Mouse (Mus musculus): ENCODE measurements around the gene Nrxn3. TPM values are rescaled to one million over a fixed set of nuclear protein-coding genes. Genes with fewer than 3 reads are reported as not detected.

The Nrxn3 gene
- total RNA-seq, 2 experiments from 2014 or later, result 0.08 to 0.13 TPM

DNA sequence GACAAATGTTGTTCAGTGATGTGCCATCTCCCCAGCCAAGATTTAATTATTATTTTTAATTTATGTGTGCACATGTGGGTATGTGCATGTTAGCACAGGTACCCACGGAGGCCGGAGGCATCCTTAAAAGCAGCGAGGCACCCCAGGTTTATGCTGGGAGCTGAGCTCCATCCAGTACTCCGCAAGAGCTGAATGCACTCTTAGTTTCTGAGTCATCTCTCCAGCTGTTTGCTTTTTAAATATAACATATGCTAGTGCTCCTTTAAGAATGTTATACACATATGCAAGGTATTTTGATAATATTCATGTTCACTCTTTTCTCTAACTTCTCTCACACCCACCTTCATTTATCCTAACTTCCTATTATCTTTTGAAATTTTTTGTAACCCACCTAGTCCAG is 271.1 kb downstream of the Nrxn3 start:
- intact Hi-C loops (cut with DNase I), result loop anchor here (2.0 to 10.0 kb wide), 2 partner anchors 113 to 311 kb away; no protein-coding TSS in a partner anchor
- no peak for DNase-seq (ENCODE audit: low spot score)

DNA sequence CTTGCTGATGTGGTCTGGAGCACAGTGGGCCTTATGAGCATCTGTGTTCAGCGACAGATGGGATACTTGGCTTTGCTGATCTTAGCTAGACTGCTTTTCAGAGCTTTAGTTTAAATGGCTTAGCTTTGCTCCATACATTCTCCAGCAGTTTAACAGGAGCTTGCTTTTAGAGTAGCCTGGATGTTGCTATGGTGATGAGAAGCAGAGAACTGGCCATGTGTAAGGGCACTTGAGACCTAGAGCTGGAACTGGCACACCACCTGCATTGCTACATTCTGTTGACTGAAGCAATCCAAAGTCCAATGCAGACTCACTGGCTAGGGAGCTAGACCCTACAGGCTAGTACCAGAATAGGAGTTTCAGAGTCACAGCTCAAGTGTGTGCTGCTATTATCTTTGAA is 293.8 kb downstream of the Nrxn3 start:
- DNase-seq (ENCODE audit: low spot score), result no peak
- intact Hi-C loops (cut with DNase I), result no loop called here

DNA sequence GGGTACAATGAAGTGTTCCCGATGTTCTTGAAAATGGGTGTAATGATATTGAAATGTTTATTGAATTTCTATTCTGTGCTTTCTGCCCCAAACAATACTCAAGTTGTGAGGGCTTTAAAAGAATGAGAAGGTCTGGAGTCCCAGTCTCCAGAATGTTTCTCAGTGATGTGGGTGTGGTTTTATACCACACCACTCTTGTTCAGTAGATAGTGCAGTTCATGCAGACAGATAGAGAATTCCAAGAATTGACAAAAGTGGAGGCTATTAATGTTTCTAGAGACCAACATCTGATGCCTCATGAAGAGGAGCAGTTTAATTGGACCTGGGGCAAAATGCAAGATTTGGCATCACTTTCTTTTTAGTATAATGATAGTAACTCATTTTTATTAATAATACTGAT is 302.5 kb downstream of the Nrxn3 start:
- DNase-seq (ENCODE audit: low spot score), result no peak
- intact Hi-C loops (cut with DNase I), result no loop called here

DNA sequence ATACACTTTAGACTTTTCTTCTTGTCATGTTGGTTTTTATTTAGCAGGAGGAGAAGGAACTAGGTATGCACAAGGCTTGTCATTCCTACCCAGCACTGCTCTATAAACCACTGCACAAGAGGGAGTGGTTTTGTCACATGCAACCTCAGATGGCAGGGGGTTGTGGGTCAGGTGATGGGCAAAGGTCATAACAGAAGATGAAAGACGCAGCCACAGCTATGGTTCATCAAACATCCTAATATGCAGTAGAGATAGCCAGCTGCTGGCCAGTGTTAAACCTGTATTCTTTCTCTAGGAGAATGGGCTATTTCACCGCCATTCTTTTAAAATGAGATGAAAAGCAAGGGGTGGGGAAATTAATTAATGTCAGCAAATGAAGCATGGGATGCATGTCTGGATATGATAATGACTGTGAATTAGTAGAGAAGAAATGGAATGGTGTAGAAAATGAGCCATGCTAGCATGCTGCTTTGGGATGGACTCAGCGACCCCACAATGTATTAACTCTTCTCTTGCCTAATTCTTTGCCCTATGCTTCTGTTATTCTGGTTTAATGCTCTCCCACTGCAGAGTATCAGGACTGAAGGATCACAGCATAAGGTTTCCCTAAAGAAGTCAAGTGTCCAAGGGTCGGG is 313.4 kb downstream of the Nrxn3 start:
- intact Hi-C loops (cut with DNase I), result no loop called here
- DNase-seq (ENCODE audit: low spot score), result no peak

GRCm38 (mm10) chr12:89040151-89040550 is 317.5 kb downstream of the Nrxn3 start:
- intact Hi-C loops (cut with DNase I), result no loop called here
- DNase-seq (ENCODE audit: low spot score), result no peak

DNA sequence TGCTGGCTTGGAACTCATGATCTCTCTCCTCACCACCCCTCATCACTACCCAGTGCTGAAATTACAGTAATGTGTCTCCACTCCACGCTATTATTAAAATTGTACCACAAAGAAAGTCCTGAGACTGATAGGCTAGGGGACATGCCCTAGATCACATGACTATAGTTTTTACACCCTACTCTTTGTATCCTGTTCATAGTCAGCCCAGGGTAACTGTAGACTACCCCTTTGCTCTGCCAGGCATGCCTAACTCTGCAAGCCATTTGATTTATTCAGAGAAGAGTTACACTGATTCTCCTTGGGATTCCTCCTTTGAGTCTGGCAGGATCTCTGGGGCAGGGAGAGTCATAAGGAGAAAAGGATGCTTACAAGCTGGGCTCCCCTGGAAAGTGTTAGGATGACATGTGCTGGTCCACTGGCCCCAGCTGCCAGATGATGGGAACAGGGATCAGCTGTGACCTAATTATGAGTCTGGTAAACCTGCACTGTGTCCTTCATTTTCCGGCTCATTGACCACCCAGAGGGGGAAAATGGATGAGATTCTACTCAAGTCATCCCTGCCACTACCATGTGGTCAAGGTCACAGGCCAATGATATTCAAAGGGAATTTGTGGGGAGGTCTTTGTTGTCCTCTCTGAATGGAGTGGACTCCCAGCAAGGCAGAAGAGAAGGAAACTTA is 318.9 kb downstream of the Nrxn3 start:
- intact Hi-C loops (cut with DNase I), result no loop called here
- DNase-seq (ENCODE audit: low spot score), result no peak

DNA sequence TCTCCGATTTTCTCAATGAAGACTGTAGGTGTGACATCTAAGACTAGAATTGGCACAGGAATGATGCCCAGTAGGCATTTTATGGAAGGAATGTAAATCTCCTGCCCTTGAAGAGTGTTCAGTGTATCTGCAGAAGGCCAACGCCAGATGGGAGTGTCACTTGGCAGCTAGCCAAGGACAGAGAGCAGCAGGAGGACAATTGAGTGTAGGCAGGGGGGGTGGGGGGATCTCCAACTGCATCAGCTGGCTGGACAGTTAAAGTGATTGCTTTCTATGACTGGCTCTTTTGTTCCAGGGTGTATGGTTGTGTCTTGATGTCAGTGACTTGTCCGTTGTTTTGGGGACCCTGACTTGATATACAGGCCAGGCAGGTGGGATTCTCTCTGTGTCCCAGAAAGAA is 326.6 kb downstream of the Nrxn3 start:
- no peak for DNase-seq (ENCODE audit: low spot score)

DNA sequence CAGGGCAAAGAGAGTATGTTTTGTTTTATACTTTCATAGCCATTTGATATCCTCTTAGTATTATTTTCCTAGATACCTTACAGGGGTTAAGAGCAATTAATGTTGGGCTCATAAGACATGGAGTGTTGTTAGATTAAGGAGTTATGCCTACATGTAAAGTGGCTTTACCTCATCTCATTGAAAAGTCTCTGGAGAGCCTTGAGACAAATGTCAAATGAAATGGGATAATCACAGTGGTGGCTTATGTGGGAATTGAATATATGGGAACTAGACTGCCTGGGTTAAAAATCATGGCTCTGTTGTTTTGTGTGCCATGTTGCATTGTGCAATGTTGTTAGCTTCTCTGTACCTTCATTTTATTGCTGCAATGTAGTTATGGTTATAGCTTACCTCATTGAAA is 327.0 kb downstream of the Nrxn3 start:
- DNase-seq (ENCODE audit: low spot score), result no peak
- intact Hi-C loops (cut with DNase I), result no loop called here

More for the DNA sequence above, 326.6 kb downstream of the Nrxn3 start:
- intact Hi-C loops (cut with DNase I), result no loop called here

- DNase-seq (ENCODE audit: low spot score), result no peak
- intact Hi-C loops (cut with DNase I), result no loop called here
These were observed 349.8 kb downstream of the Nrxn3 start for GRCm38 (mm10) chr12:89072436-89072835.

GRCm38 (mm10) chr12:89073167-89073743 is 350.6 kb downstream of the Nrxn3 start:
- intact Hi-C loops (cut with DNase I), result no loop called here
- DNase-seq (ENCODE audit: low spot score), result no peak

GRCm38 (mm10) chr12:89074551-89075295 is 352.0 kb downstream of the Nrxn3 start:
- no peak for DNase-seq (ENCODE audit: low spot score)
- intact Hi-C loops (cut with DNase I), result no loop called here

- intact Hi-C loops (cut with DNase I), result no loop called here
- DNase-seq (ENCODE audit: low spot score), result no peak
These were observed 371.3 kb downstream of the Nrxn3 start for GRCm38 (mm10) chr12:89093806-89094479.

DNA sequence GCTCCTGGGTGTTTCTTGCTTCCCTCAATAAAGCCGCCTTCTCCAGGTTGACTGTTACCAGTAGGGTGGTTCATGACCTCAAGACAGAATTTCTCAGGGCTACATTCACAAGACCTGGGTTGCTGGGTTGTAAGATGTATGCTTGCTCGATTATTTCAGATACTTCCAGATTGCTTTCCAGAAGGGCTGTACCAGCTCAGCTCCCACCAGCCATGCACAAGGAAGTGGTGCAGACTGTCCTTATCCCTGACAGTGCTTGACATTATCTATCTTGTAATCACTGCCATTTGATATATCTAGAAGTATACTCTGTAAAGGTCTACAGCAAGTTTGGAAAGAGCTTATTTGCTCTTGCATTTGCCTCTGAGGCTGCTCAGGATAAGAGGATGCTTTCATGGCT is 374.9 kb downstream of the Nrxn3 start:
- intact Hi-C loops (cut with DNase I), result no loop called here
- no peak for DNase-seq (ENCODE audit: low spot score)

GRCm38 (mm10) chr12:89106029-89106733 is 383.5 kb downstream of the Nrxn3 start:
- DNase-seq (ENCODE audit: low spot score), result no peak
- intact Hi-C loops (cut with DNase I), result loop anchor here (2.0 kb wide), 1 partner anchor 113 kb away; no protein-coding TSS in a partner anchor

DNA sequence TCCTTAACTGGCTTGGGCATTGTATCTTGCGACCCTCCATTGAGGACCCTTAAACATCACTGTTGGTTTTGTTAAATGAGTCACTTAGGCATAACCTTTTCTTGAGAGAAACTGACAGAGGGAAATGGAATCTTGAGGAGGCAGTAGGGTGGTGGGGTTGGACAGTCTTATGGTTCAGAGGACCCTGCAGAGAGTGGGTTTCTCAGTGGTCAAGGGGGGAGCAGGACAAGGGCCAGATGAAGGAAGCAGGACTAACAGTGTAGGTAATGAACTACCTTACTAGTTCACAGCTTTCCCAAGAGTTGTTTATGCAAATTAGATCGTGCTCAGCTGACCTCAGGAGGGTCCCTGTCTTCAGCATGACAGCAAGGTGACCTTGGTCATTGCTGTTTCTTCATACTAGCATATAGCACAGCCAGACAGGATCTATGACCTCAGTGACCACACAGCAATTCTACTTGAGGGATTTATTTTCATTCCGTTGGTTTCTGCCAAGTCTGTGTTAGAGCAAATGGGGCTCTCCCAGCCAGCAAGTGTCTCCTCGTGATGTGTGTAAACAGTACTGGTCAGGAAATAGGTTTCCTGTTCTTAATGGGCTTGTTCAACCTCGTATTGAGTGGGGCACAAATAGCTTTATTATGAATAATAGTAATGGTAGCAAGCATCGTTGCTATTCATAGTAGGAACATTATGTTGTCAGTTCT is 384.4 kb downstream of the Nrxn3 start:
- intact Hi-C loops (cut with DNase I), result loop anchor here (2.0 kb wide), 1 partner anchor 114 kb away; no protein-coding TSS in a partner anchor
- DNase-seq (ENCODE audit: low spot score), result no peak

DNA sequence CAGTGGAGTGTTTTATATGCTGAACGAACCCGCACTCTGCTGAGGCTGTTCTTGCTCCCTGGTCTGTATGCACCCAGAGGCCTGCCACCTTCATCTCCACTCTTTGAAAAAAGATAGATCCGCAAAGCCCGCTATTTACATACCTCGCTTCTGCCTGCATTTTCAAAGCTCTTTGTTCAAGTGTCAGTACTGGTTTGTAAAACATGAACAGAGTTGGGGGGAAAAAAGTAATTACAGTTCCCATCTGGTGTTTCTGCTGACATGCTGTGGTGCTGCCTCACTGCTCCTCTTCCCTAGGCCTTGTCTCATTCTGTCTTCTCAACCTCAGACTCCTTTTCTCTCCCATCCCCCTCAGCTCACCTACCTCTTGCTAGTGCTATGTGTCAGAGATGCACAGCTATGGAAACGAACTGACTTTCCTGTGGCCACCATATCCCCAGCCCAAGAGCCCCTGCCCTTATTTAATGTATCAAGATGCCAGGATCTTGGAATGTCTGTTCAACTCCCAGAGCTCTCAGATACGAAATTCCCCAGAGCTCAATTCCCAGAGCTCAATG is 387.2 kb downstream of the Nrxn3 start:
- DNase-seq (ENCODE audit: low spot score), result no peak
- intact Hi-C loops (cut with DNase I), result no loop called here

DNA sequence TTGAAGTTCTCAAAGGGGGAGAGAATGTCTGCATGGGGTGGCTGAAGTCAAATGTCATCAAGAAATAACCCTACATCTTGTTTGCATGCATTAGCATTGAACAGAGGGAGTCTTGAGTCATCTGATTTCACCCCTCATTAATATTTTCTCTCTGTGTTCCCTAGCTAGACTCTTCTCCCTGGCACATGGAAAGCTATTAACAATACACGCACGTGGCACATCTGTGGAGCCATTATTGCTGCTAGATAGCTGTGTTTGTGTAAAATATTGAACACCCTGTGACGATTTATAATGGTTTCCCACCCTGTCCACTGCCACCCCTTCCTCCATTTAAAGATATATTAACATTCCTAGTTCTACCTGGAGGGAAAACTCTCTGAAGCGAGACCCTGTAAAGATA is 405.9 kb downstream of the Nrxn3 start:
- intact Hi-C loops (cut with DNase I), result no loop called here

GRCm38 (mm10) chr12:89129139-89129907 is 406.6 kb downstream of the Nrxn3 start:
- DNase-seq (ENCODE audit: low spot score), result no peak
- intact Hi-C loops (cut with DNase I), result no loop called here

More for the DNA sequence above, 405.9 kb downstream of the Nrxn3 start:
- DNase-seq (ENCODE audit: low spot score), result no peak
